In the genomic region with DNA sequence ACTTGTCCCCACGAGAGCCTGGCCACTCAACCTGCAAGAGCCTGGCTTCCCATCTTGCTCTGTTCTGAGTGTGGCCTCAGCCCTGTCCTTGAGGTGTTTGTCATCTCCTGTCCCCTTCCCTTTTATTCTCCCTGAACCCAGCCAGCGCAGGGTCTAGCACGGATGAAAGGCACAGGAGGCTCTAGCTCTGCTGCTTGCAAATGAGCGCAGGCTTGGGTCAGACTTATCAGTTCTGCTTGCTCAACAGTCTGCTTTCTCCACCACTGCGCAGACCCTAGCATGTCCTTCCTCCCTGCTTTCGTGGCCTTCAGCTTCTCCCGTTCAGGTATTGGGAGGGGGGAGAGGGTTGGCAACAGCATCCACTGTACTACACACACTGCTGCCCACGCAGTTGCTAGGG, we compare ENCODE assay signal across 16 mouse cellular contexts.
"Had no signal": no experiment of that assay in that cellular context is flagged by ENCODE, and none has a peak within 500 bp of the region (broad histone marks: within the 10 kb centered on the region; RNA-seq: fewer than 3 reads in every experiment).

No protein-coding gene starts in this region.

- H3K9ac ChIP-seq: limb, embryonic 12.5 days; liver, embryonic 14.5 days; lung, embryonic 14.5 days; midbrain, embryonic 13.5 days; neural tube, embryonic 15.5 days had no signal

- DNase-seq: kidney, adult 18-20 months; kidney, postnatal 36 days; layer of hippocampus, adult 9-11 months; layer of hippocampus, postnatal 36 days; liver; lung, embryonic 14.5 days; lung, postnatal 10 days; right cerebral cortex, adult 18-20 months; right cerebral cortex, postnatal 25 days; spleen, adult 18-20 months had no signal

- H3K27ac ChIP-seq: limb, embryonic 12.5 days; liver, embryonic 14.5 days; macrophage; midbrain, embryonic 13.5 days; neural tube, embryonic 15.5 days had no signal

- H3K27me3 ChIP-seq: limb, embryonic 12.5 days; midbrain, embryonic 13.5 days; neural tube, embryonic 15.5 days had no signal

- H3K4me2 ChIP-seq: limb, embryonic 12.5 days; lung, embryonic 14.5 days; midbrain, embryonic 13.5 days; neural tube, embryonic 15.5 days had no signal

- H3K9me3 ChIP-seq: limb, embryonic 12.5 days; midbrain, embryonic 13.5 days; neural tube, embryonic 15.5 days had no signal

- H3K4me3 ChIP-seq: limb, embryonic 12.5 days; midbrain, embryonic 13.5 days; myocyte; neural tube, embryonic 15.5 days had no signal

- H3K36me3 ChIP-seq: limb, embryonic 12.5 days; midbrain, embryonic 13.5 days; neural tube, embryonic 15.5 days had no signal

- ATAC-seq: midbrain, embryonic 13.5 days had no signal
